Mouse (Mus musculus) embryonic fibroblast, embryonic 13.5 days (primary cell): Measurements from ENCODE around the gene Vwa3b.

Experiments
- CTCF ChIP-seq: IDR thresholded peaks from 2 replicates; pipeline ENCODE4 v1.5.1; 2011; ENCODE audit warnings: mild to moderate bottlenecking, control low read depth, low read length, moderate library complexity, borderline replicate concordance; ENCODE audit not compliant: insufficient read depth
- POLR2A ChIP-seq: IDR thresholded peaks from 2 replicates; pipeline ENCODE4 v1.6.1; 2011; ENCODE audit warnings: low read depth, mild to moderate bottlenecking, control low read depth, low read length, moderate library complexity

GRCm38 (mm10) chr1:37113781-37114180 is 87.4 kb downstream of the Vwa3b start:
- TF ChIP-seq CTCF: no peak
- no peak for TF ChIP-seq POLR2A
